Mouse (Mus musculus) testis, postnatal 10 days (tissue): Measurements from ENCODE around the gene Xpa.

Source experiments
- DNase-seq: peaks from one replicate; pipeline ENCODE4 v3.0.0; 2021; ENCODE audit warnings: low spot score

The Xpa gene

GRCm38 (mm10) chr4:46144323-46144722, 51.8 kb downstream of the Xpa start:
- no peak for DNase-seq

GRCm38 (mm10) chr4:46138287-46139222, 57.6 kb downstream of the Xpa start, which contains the start of the genes Ncbp1 and Tstd2:
TSS of gene Ncbp1 (plus strand) at chr4:46138613.
TSS of gene Tstd2 (minus strand) at chr4:46138694.
- DNase-seq: peak; percentile 96

GRCm38 (mm10) chr4:46137629-46138286, 58.4 kb downstream of the Xpa start:
- DNase-seq: peak; percentile 65

GRCm38 (mm10) chr4:46131791-46132190, 64.3 kb downstream of the Xpa start:
- DNase-seq: no peak

GRCm38 (mm10) chr4:46130221-46130620, 65.9 kb downstream of the Xpa start:
- DNase-seq: peak; percentile 74

GRCm38 (mm10) chr4:46129311-46130004, 66.7 kb downstream of the Xpa start:
- DNase-seq: no peak

GRCm38 (mm10) chr4:46126541-46126940, 69.6 kb downstream of the Xpa start:
- peak; percentile 83 for DNase-seq

GRCm38 (mm10) chr4:46123358-46123757, 72.8 kb downstream of the Xpa start:
- DNase-seq: no peak

GRCm38 (mm10) chr4:46120767-46121166, 75.3 kb downstream of the Xpa start:
- no peak for DNase-seq

GRCm38 (mm10) chr4:46119514-46120094, 76.5 kb downstream of the Xpa start:
- DNase-seq: no peak

GRCm38 (mm10) chr4:46117536-46117935, 78.6 kb downstream of the Xpa start:
- DNase-seq: no peak

- peak; percentile 55 for DNase-seq
Observed at GRCm38 (mm10) chr4:46116544-46117175, 79.5 kb downstream of the Xpa start.

- no peak for DNase-seq
Observed at GRCm38 (mm10) chr4:46115308-46115707, 80.8 kb downstream of the Xpa start.

GRCm38 (mm10) chr4:46111361-46111760, 84.8 kb downstream of the Xpa start:
- no peak for DNase-seq

- DNase-seq: no peak
Observed at GRCm38 (mm10) chr4:46110084-46110483, 86.0 kb downstream of the Xpa start.
